Mouse (Mus musculus) intestine, postnatal 0 days (tissue): ENCODE data around the gene Nfx1. TPM values are rescaled to one million over a fixed set of nuclear protein-coding genes. Genes with fewer than 3 reads are reported as not detected.

Experiments
- ATAC-seq: fragments of 200-750 bp; cut with Nextera tagmentation; 2 replicates; pipeline ENCODE4 v1.8.0; 2017; ENCODE audit warnings: mild to moderate bottlenecking, moderate TSS enrichment, moderate library complexity
- H3K27ac ChIP-seq: fragments of 300-500 bp; sonication (generic); 2 replicates; pipeline ENCODE4 v1.5.1; 2014; ENCODE audit warnings: mild to moderate bottlenecking, low read depth, low read length, moderate library complexity
- H3K27me3 ChIP-seq: fragments of 300-500 bp; sonication (generic); replicated peaks from 2 replicates; pipeline ENCODE4 v1.6.1; 2014; ENCODE audit warnings: low read length, mixed read lengths; ENCODE audit not compliant: control insufficient read depth, insufficient read depth
- H3K36me3 ChIP-seq: fragments of 300-500 bp; sonication (generic); 2 replicates; pipeline ENCODE4 v1.6.1; 2014; ENCODE audit warnings: mild to moderate bottlenecking, moderate library complexity; ENCODE audit not compliant: control insufficient read depth, insufficient read depth
- H3K4me1 ChIP-seq: fragments of 300-500 bp; sonication (generic); replicated peaks from 2 replicates; pipeline ENCODE4 v1.6.1; 2014; ENCODE audit warnings: antibody characterized with exemption, low read length, mixed read lengths; ENCODE audit not compliant: control insufficient read depth, insufficient read depth
- H3K4me2 ChIP-seq: fragments of 300-500 bp; sonication (generic); replicated peaks from 2 replicates; pipeline ENCODE4 v1.6.1; 2014; ENCODE audit warnings: low read depth, mild to moderate bottlenecking, moderate library complexity
- H3K4me3 ChIP-seq: fragments of 300-500 bp; sonication (generic); 2 replicates; pipeline ENCODE4 v1.5.1; 2014; ENCODE audit warnings: low read depth, low read length
- H3K9ac ChIP-seq: fragments of 300-500 bp; sonication (generic); 2 replicates; pipeline ENCODE4 v1.6.1; 2014; ENCODE audit warnings: mild to moderate bottlenecking, low read depth, low read length
- H3K9me3 ChIP-seq: fragments of 300-500 bp; sonication (generic); 2 replicates; pipeline ENCODE4 v1.6.1; 2016; ENCODE audit warnings: mixed run types; ENCODE audit not compliant: control insufficient read depth
- CTCF ChIP-seq: sonication (generic); IDR thresholded peaks from 2 replicates; pipeline ENCODE4 v1.5.1; 2016; ENCODE audit warnings: low read depth, mild to moderate bottlenecking, control low read depth, antibody characterized with exemption, moderate library complexity
- WGBS: fragments of 180-500 bp; shearing (Covaris S2); extraction: QIAGEN DNeasy Blood & Tissue Kit; methylation state at CpG from one replicate; pipeline ENCODE4 v1.1.7; 2014; 5-methylcytosine and 5-hydroxymethylcytosine counted together
- polyA plus RNA-seq: library from polyadenylated mRNA; unstranded; fragments of >200 nt; fragmentation: Nextera tagmentation; extraction: Ambion mirVana; gene quantifications from 2 replicates; pipeline ENCODE4 v1.2.1, GENCODE M21; 2015

Nfx1 gene
- polyA plus RNA-seq, 1 experiment from 2014 or later = 25.9 TPM

GRCm38 (mm10) chr4:41056253-41056652 lies 85.5 kb downstream of the Nfx1 start:
- Histone ChIP-seq H3K9me3 (no peaks in the 10 kb centered on the region), H3K4me1 (no peaks in the 10 kb centered on the region), H3K4me2 (no peak overlapping the region), H3K36me3 (no peaks in the 10 kb centered on the region), H3K27ac (no peak overlapping the region), H3K4me3 (no peak overlapping the region), H3K9ac (no peak overlapping the region), H3K27me3 (no peaks in the 10 kb centered on the region)
- WGBS = 43% methylated on average over 1 of the region's 1 CpGs
- no peak for TF ChIP-seq CTCF
- ATAC-seq = no peak

- Histone ChIP-seq H3K9me3 (no peaks in the 10 kb centered on the region), H3K27ac (no peak overlapping the region), H3K9ac (no peak overlapping the region), H3K4me2 (no peak overlapping the region), H3K36me3 (no peaks in the 10 kb centered on the region), H3K4me3 (no peak overlapping the region), H3K4me1 (no peaks in the 10 kb centered on the region), H3K27me3 (no peaks in the 10 kb centered on the region)
- 63% methylated on average over 7 of the region's 7 CpGs for WGBS
- ATAC-seq = no peak; the same call in 1 of the 2 replicates
- no peak for TF ChIP-seq CTCF
Observed at GRCm38 (mm10) chr4:41056742-41057332, 86.1 kb downstream of the Nfx1 start.

- no peaks in the 10 kb centered on the region for H3K27me3 ChIP-seq
- no peaks in the 10 kb centered on the region for H3K4me1 ChIP-seq
- H3K4me2 ChIP-seq = no peak overlapping the region
- ATAC-seq = no peak
- no peaks in the 10 kb centered on the region for H3K36me3 ChIP-seq
- WGBS = 54% methylated on average over 8 of the region's 9 CpGs
- no peak overlapping the region for H3K4me3 ChIP-seq
- H3K27ac ChIP-seq = no peak overlapping the region
- H3K9ac ChIP-seq = no peak overlapping the region
- no peak for TF ChIP-seq CTCF
- H3K9me3 ChIP-seq = no peaks in the 10 kb centered on the region
Observed at GRCm38 (mm10) chr4:41057361-41057760, 86.7 kb downstream of the Nfx1 start.

- Histone ChIP-seq H3K36me3 (no peaks in the 10 kb centered on the region), H3K27ac (no peak overlapping the region), H3K4me3 (no peak overlapping the region), H3K9me3 (no peaks in the 10 kb centered on the region), H3K27me3 (no peaks in the 10 kb centered on the region), H3K4me1 (no peaks in the 10 kb centered on the region), H3K4me2 (no peak overlapping the region), H3K9ac (no peak overlapping the region)
- 60% methylated on average over 3 of the region's 3 CpGs for WGBS
- no peak for ATAC-seq
- TF ChIP-seq CTCF = no peak
Observed at GRCm38 (mm10) chr4:41063351-41063750, 92.6 kb downstream of the Nfx1 start.

GRCm38 (mm10) chr4:41063894-41064673 lies 93.4 kb downstream of the Nfx1 start:
- no peak overlapping the region; the same call in 1 of the 2 replicates for H3K9ac ChIP-seq

GRCm38 (mm10) chr4:41065196-41065595 lies 94.5 kb downstream of the Nfx1 start:
- no peaks in the 10 kb centered on the region for H3K4me1 ChIP-seq
- no peaks in the 10 kb centered on the region for H3K27me3 ChIP-seq
- TF ChIP-seq CTCF = no peak
- ATAC-seq = no peak
- H3K4me3 ChIP-seq = no peak overlapping the region
- H3K36me3 ChIP-seq = no peaks in the 10 kb centered on the region
- 88% methylated on average over 4 of the region's 4 CpGs for WGBS
- no peak overlapping the region for H3K9ac ChIP-seq
- H3K9me3 ChIP-seq = no peaks in the 10 kb centered on the region
- H3K27ac ChIP-seq = no peak overlapping the region
- H3K4me2 ChIP-seq = no peak overlapping the region

More at GRCm38 (mm10) chr4:41063894-41064673, 93.4 kb downstream of the Nfx1 start:
- no peaks in the 10 kb centered on the region for H3K9me3 ChIP-seq
- H3K4me2 ChIP-seq = peak overlapping the region; percentile 55
- H3K4me1 ChIP-seq = no peaks in the 10 kb centered on the region
- WGBS = 15% methylated on average over 16 of the region's 16 CpGs
- no peaks in the 10 kb centered on the region for H3K36me3 ChIP-seq
- no peaks in the 10 kb centered on the region for H3K27me3 ChIP-seq
- no peak for ATAC-seq
- H3K4me3 ChIP-seq = no peak overlapping the region
- peak; percentile 70 for TF ChIP-seq CTCF
- H3K27ac ChIP-seq = no peak overlapping the region
